Mouse (Mus musculus): ENCODE measurements around the gene Rpl21. TPM values are rescaled to one million over a fixed set of nuclear protein-coding genes. Genes with fewer than 3 reads are reported as not detected.

The Rpl21 gene
- total RNA-seq, 2 experiments from 2014 or later, result 178 to 190 TPM

- no peak for DNase-seq (ENCODE audit: low spot score in 2 of 2)
Measured at GRCm38 (mm10) chr5:146829528-146829927, 3.2 kb upstream of the Rpl21 start.

- DNase-seq (ENCODE audit: low spot score in 2 of 2), result no peak
Measured at GRCm38 (mm10) chr5:146832435-146832768, 288 bp upstream of the Rpl21 start.

- no peak for DNase-seq (ENCODE audit: low spot score in 2 of 2)
Measured at GRCm38 (mm10) chr5:146833673-146834201, 1.0 kb downstream of the Rpl21 start.

- DNase-seq (ENCODE audit: low spot score in 2 of 2), result no peak
Measured at GRCm38 (mm10) chr5:146834959-146835358, 2.3 kb downstream of the Rpl21 start.

- no peak for DNase-seq (ENCODE audit: low spot score in 2 of 2)
Measured at GRCm38 (mm10) chr5:146837967-146838720, 5.5 kb downstream of the Rpl21 start.

- DNase-seq (ENCODE audit: low spot score in 2 of 2), result no peak
Measured at GRCm38 (mm10) chr5:146838836-146839648, 6.4 kb downstream of the Rpl21 start.

- no peak for DNase-seq (ENCODE audit: low spot score in 2 of 2)
Measured at GRCm38 (mm10) chr5:146839760-146840159, 7.1 kb downstream of the Rpl21 start.

- DNase-seq (ENCODE audit: low spot score in 2 of 2), result no peak
Measured at GRCm38 (mm10) chr5:146840422-146840821, 7.7 kb downstream of the Rpl21 start.

- DNase-seq (ENCODE audit: low spot score in 2 of 2), result peak in 1 of 2 experiments; percentile 35
Measured at GRCm38 (mm10) chr5:146841301-146841700, 8.6 kb downstream of the Rpl21 start.

- no peak for DNase-seq (ENCODE audit: low spot score in 2 of 2)
Measured at GRCm38 (mm10) chr5:146841996-146842395, 9.3 kb downstream of the Rpl21 start.

- DNase-seq (ENCODE audit: low spot score in 2 of 2), result no peak
Measured at GRCm38 (mm10) chr5:146844301-146844941, 11.7 kb downstream of the Rpl21 start.

GRCm38 (mm10) chr5:146844945-146845365 lies 12.3 kb downstream of the Rpl21 start, which contains the start of gene Rasl11a:
Gene Rasl11a (plus strand): TSS chr5:146845071.
- DNase-seq (ENCODE audit: low spot score in 2 of 2), result peak; percentile 75 to 87

- DNase-seq (ENCODE audit: low spot score in 2 of 2), result no peak
Measured at GRCm38 (mm10) chr5:146846489-146846888, 13.8 kb downstream of the Rpl21 start.

- no peak for DNase-seq (ENCODE audit: low spot score in 2 of 2)
Measured at GRCm38 (mm10) chr5:146848936-146849582, 16.4 kb downstream of the Rpl21 start.

- no peak for DNase-seq (ENCODE audit: low spot score in 2 of 2)
Measured at GRCm38 (mm10) chr5:146856106-146856505, 23.4 kb downstream of the Rpl21 start.

- no peak for DNase-seq (ENCODE audit: low spot score in 2 of 2)
Measured at GRCm38 (mm10) chr5:146857620-146858019, 24.9 kb downstream of the Rpl21 start.

- DNase-seq (ENCODE audit: low spot score in 2 of 2), result no peak
Measured at GRCm38 (mm10) chr5:146858772-146859171, 26.1 kb downstream of the Rpl21 start.

GRCm38 (mm10) chr5:146859246-146859645 lies 26.6 kb downstream of the Rpl21 start:
- no peak for DNase-seq (ENCODE audit: low spot score in 2 of 2)

- DNase-seq (ENCODE audit: low spot score in 2 of 2), result no peak
Measured at GRCm38 (mm10) chr5:146860222-146860998, 27.7 kb downstream of the Rpl21 start.

GRCm38 (mm10) chr5:146861588-146861987 lies 28.9 kb downstream of the Rpl21 start:
- DNase-seq (ENCODE audit: low spot score in 2 of 2), result peak; percentile 68 to 70
